Mouse (Mus musculus) forebrain, embryonic 11.5 days (tissue): ENCODE measurements around the gene Akap7. TPM values are rescaled to one million over a fixed set of nuclear protein-coding genes. Genes with fewer than 3 reads are reported as not detected.

Source experiments
- ATAC-seq: fragments of 200-750 bp; cut with Nextera tagmentation; replicated peaks from 2 replicates; pipeline ENCODE4 v1.8.0; 2017; ENCODE audit warnings: moderate TSS enrichment; ENCODE audit not compliant: low FRiP score
- DNase-seq: peaks from one replicate; pipeline ENCODE4 v3.0.0-alpha.2; 2017; ENCODE audit warnings: low spot score
- H3K27ac ChIP-seq: fragments of 300-500 bp; sonication (generic); 2 replicates; pipeline ENCODE4 v1.5.1; 2014; ENCODE audit warnings: low read depth, low read length
- H3K27me3 ChIP-seq: fragments of 300-500 bp; sonication (generic); 2 replicates; pipeline ENCODE4 v1.6.1; 2014; ENCODE audit warnings: mild to moderate bottlenecking, low read length, mixed read lengths; ENCODE audit not compliant: control insufficient read depth, insufficient read depth
- H3K36me3 ChIP-seq: fragments of 300-500 bp; sonication (generic); 2 replicates; pipeline ENCODE4 v1.6.1; 2014; ENCODE audit warnings: mild to moderate bottlenecking, low read length, moderate library complexity, mixed read lengths; ENCODE audit not compliant: control insufficient read depth, insufficient read depth
- H3K4me1 ChIP-seq: fragments of 300-500 bp; sonication (generic); replicated peaks from 2 replicates; pipeline ENCODE4 v1.6.1; 2014; ENCODE audit warnings: low read length, mixed read lengths; ENCODE audit not compliant: control insufficient read depth, insufficient read depth
- H3K4me2 ChIP-seq: fragments of 300-500 bp; sonication (generic); 2 replicates; pipeline ENCODE4 v1.6.1; 2014; ENCODE audit warnings: low read depth, mild to moderate bottlenecking, low read length, moderate library complexity, mixed read lengths; ENCODE audit not compliant: severe bottlenecking
- H3K4me3 ChIP-seq: fragments of 300-500 bp; sonication (generic); 2 replicates; pipeline ENCODE4 v1.5.1; 2014; ENCODE audit warnings: low read depth, low read length
- H3K9ac ChIP-seq: fragments of 300-500 bp; sonication (generic); 2 replicates; pipeline ENCODE4 v1.6.1; 2014; ENCODE audit warnings: low read length
- H3K9me3 ChIP-seq: fragments of 300-500 bp; sonication (generic); 2 replicates; pipeline ENCODE4 v1.6.1; 2016; ENCODE audit warnings: low read length, mixed read lengths; ENCODE audit not compliant: control insufficient read depth
- WGBS: fragments of 180-500 bp; shearing (Covaris S2); extraction: QIAGEN DNeasy Blood & Tissue Kit; methylation state at CpG from one replicate; pipeline ENCODE4 v1.1.7; 2014; 5-methylcytosine and 5-hydroxymethylcytosine counted together
- polyA plus RNA-seq: library from polyadenylated mRNA; unstranded; fragments of >200 nt; fragmentation: Nextera tagmentation; extraction: Ambion mirVana; gene quantifications from 2 replicates; pipeline ENCODE4 v1.2.1, GENCODE M21; 2014

The Akap7 gene
- polyA plus RNA-seq, 1 experiment from 2014 or later = 16.2 TPM

DNA sequence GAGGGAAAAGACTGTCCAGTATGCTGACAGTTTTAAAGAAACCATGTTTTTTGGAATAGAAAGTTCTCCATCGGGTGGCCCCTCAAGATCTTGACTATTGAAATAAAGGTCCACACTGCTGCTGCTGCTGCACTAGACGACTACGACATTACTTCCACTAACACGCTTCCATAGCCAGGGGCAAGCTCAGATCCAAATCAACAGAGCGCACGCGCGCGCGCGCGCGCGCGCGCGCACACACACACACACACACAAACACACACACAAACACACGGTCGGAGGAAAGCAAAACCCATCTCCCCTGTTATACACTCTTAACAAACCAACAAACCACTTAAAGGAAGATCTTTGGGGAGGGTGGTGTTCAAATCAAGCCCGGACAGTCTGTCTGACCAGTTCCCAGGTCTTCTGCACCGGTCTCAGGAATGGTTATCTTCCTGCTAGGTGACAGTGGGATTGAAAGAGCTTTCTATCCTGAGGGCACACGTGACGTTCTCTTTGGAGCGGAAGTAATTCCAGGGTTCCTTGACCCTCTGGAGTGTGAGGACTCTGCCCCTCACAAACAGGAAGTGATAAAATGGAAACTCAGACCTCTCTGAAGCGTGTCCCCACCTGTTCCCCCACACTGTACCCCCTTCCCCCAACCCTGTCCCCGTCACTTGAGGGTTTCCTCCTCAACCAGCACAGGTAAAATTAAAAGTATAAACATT, 32.9 kb downstream of the Akap7 start:
- H3K27ac ChIP-seq = no peak overlapping the region
- H3K27me3 ChIP-seq = no peaks in the 10 kb centered on the region
- WGBS = 93% methylated on average over 26 of the region's 26 CpGs
- no peak overlapping the region for H3K4me3 ChIP-seq
- DNase-seq = no peak
- no peak overlapping the region for H3K4me2 ChIP-seq
- H3K9ac ChIP-seq = no peak overlapping the region
- H3K9me3 ChIP-seq = no peaks in the 10 kb centered on the region
- no peaks in the 10 kb centered on the region for H3K36me3 ChIP-seq
- 0 out of 2 replicates have a peak, but pooled peaks cover 2% of the 10 kb centered on the region for H3K4me1 ChIP-seq
- no peak for ATAC-seq

DNA sequence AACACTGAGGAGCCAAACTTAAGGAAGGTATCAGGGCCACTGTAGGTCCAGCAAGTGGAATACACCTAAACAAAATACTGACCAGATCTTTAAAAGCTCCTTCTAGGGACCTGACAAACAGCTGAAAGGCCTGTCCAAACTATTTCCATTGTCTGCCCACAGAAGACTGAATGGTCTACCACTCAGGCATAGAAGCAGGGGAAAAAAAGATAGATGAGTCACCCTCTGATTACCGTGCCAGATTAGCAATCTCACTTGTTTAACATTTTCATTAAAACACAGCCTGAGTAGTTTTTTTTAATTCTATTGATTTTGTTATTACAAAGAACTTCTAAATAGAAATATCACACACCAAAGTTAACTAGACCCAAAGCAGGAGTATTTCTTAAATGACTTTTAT, 33.9 kb downstream of the Akap7 start:
- no peak for DNase-seq
- Histone ChIP-seq H3K36me3 (no peaks in the 10 kb centered on the region), H3K4me3 (no peak overlapping the region), H3K27ac (no peak overlapping the region), H3K9me3 (no peaks in the 10 kb centered on the region), H3K4me2 (no peak overlapping the region), H3K27me3 (no peaks in the 10 kb centered on the region), H3K9ac (no peak overlapping the region), H3K4me1 (0 out of 2 replicates have a peak, but pooled peaks cover 2% of the 10 kb centered on the region)
- 70% methylated on average over 1 of the region's 1 CpGs for whole genome bisulfite sequencing
- no peak for ATAC-seq

DNA sequence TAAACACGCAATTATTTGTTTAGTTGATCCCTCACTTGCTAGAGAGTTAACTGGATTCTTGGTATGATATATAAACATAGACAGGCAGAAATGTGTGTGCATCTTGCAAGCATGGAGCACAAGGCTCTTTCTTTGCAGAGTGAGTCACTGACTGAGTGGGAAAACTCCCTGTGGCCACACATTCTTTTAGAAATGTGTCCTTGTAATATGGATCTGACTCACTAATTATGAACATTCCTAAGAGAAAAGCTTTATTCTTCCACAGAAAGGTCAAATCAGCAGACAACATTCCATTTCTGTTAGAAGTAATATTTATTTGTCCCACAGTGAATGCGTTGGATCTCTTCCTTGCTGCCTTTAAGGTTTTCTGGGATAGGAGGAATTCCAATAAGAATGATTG, 35.9 kb downstream of the Akap7 start:
- no peaks in the 10 kb centered on the region for H3K9me3 ChIP-seq
- 0 out of 2 replicates have a peak, but pooled peaks cover 2% of the 10 kb centered on the region for H3K4me1 ChIP-seq
- DNase-seq (no peak), ATAC-seq (no peak)
- no peaks in the 10 kb centered on the region for H3K27me3 ChIP-seq
- WGBS = 87% methylated on average over 2 of the region's 2 CpGs
- no peak overlapping the region for H3K4me3 ChIP-seq
- H3K4me2 ChIP-seq = no peak overlapping the region
- no peaks in the 10 kb centered on the region for H3K36me3 ChIP-seq
- no peak overlapping the region for H3K27ac ChIP-seq
- no peak overlapping the region for H3K9ac ChIP-seq

DNA sequence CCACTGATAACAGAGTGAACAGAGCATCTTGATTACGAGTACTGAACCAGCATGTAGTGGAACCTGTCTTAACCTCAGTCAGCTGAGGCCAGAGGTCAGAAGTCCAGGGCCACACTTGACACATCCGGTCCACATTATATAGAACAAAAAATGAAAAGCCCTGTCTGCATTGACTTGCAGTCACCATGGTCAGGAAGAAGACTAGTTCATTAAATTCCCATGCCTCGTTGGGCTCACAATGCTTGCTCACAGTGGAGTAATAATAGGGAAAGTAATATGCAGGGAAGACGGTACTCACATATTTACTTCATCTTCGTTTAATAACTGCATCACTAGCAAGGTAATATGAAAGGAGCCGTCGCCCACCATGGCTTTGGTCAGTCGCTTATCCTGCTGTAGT, 36.5 kb downstream of the Akap7 start:
- no peak for ATAC-seq
- 81% methylated on average over 8 of the region's 8 CpGs for WGBS
- H3K4me1 ChIP-seq = 0 out of 2 replicates have a peak, but pooled peaks cover 2% of the 10 kb centered on the region

DNA sequence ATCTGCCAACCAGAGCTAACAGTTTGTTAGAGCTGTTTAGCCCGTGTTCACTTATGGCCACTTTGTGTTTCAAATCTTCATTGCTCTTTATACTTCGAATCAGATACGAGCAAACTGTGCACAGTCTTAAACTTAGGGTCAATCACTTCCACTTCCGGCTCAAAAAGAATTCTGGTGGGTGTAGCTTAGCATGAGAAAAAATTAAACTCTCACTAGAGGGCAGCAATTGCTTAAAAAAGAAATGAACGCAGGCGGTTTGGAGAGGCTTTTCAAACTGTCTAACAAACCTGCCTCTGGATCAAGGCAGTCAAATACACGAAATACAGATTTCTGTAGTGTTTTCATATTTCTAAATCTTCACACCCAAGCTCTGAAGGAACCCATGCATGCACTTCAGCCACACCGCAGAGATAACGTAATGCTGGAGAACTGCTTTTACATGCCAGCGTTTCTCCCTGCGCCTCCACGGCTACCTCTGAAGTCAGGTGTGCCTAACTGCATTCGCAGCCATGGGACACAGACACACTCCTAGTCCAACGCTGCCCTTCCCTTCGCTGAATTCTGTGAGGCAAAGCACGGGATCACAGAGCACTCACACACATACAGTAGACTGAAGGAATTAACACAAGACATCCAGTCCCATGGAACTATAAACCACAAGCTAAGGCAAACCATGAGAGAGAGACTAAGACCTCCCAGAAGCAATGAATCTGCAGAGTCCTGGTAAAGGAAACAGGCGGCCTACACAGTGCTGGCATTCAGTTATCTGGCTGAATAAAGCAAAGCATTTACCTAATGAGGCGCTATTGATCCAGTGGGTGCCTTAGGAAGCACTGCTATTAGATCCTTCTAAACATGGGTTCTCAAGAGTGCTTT, 39.0 kb downstream of the Akap7 start:
- WGBS = 51% methylated on average over 18 of the region's 18 CpGs
- peak; percentile 53; the same call in 1 of the 2 replicates for ATAC-seq

More for the DNA sequence above, 36.5 kb downstream of the Akap7 start:
- Histone ChIP-seq H3K4me3 (no peak overlapping the region), H3K27me3 (no peaks in the 10 kb centered on the region), H3K9ac (no peak overlapping the region), H3K4me2 (no peak overlapping the region), H3K9me3 (no peaks in the 10 kb centered on the region), H3K27ac (no peak overlapping the region), H3K36me3 (no peaks in the 10 kb centered on the region)
- no peak for DNase-seq

DNA sequence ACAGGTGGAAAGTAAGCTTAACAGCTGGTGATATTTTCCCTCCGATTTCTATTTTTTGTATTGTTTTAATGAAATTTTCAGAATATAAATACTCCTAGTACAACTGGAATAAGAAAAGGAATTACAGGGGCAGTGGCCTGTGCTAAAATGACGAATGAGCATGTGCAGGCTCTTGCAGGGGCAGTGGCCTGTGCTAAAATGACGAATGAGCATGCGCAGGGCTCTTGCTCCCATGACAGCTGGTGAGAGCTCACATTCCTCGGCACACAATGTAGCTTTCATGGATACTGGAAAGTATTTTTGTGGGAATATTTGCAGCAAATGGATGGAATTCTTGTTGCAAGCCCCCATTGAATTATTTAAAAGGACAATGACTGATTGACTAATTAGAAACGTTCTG, 46.5 kb downstream of the Akap7 start:
- no peaks in the 10 kb centered on the region for H3K36me3 ChIP-seq
- 68% methylated on average over 6 of the region's 6 CpGs for WGBS
- H3K27ac ChIP-seq = no peak overlapping the region
- DNase-seq (no peak), ATAC-seq (no peak)
- H3K9ac ChIP-seq = no peak overlapping the region
- H3K4me3 ChIP-seq = no peak overlapping the region
- no peaks in the 10 kb centered on the region for H3K9me3 ChIP-seq
- no peaks in the 10 kb centered on the region for H3K4me1 ChIP-seq
- H3K27me3 ChIP-seq = no peaks in the 10 kb centered on the region
- H3K4me2 ChIP-seq = no peak overlapping the region

More for the DNA sequence above, 39.0 kb downstream of the Akap7 start:
- Histone ChIP-seq H3K9ac (no peak overlapping the region), H3K27me3 (no peaks in the 10 kb centered on the region), H3K4me1 (0 out of 2 replicates have a peak, but pooled peaks cover 2% of the 10 kb centered on the region), H3K36me3 (no peaks in the 10 kb centered on the region), H3K4me2 (no peak overlapping the region), H3K9me3 (no peaks in the 10 kb centered on the region), H3K4me3 (no peak overlapping the region), H3K27ac (no peak overlapping the region)
- DNase-seq = no peak

DNA sequence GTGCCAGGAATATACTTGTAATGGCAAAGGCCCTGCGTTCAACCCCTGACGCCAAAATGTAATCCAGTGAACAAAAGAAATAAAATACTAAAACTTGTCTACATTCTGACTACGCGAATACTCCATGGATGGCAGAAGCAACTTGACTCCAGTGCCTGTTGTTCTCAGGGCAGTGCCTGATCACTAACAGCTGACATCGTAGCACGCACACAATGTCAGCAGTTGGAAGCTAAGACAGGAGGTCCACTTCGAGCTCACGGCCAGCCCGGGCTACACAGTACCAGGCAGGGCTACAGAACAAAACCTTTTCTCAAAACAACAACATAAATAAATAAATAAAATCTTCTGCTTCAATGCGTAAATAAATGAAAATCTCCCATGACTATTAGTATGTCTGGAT, 46.9 kb downstream of the Akap7 start:
- Histone ChIP-seq H3K27me3 (no peaks in the 10 kb centered on the region), H3K4me2 (no peak overlapping the region), H3K36me3 (no peaks in the 10 kb centered on the region), H3K27ac (no peak overlapping the region), H3K4me1 (no peaks in the 10 kb centered on the region), H3K4me3 (no peak overlapping the region), H3K9ac (no peak overlapping the region), H3K9me3 (no peaks in the 10 kb centered on the region)
- ATAC-seq (no peak), DNase-seq (no peak)
- WGBS = 91% methylated on average over 10 of the region's 10 CpGs

DNA sequence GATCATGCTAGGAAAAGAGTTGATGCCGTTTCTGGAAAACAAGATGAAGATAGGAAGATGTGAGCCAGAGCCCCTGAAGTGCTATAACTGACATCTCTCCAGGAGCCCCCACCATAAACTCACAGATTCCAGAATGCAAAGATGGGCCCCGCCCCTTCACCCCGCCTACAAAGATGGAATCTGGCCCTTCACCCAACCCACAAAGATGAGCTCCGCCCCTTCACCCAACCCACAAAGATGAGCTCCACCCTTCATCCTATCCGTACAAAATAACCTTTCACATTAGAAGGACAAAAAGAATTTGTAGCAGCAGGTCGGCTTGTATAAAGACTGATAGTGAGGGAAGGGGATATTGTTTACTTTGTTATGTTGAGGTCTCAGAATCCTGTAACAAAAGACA, 49.5 kb downstream of the Akap7 start:
- ATAC-seq (no peak), DNase-seq (no peak)
- no peak overlapping the region for H3K27ac ChIP-seq
- H3K4me1 ChIP-seq = no peaks in the 10 kb centered on the region
- no peaks in the 10 kb centered on the region for H3K9me3 ChIP-seq
- H3K36me3 ChIP-seq = no peaks in the 10 kb centered on the region
- no peaks in the 10 kb centered on the region for H3K27me3 ChIP-seq
- 86% methylated on average over 6 of the region's 6 CpGs for WGBS
- H3K4me3 ChIP-seq = no peak overlapping the region
- no peak overlapping the region for H3K9ac ChIP-seq
- no peak overlapping the region for H3K4me2 ChIP-seq
